Mouse (Mus musculus): ENCODE data around the gene Selplg. TPM values are rescaled to one million over a fixed set of nuclear protein-coding genes. Genes with fewer than 3 reads are reported as not detected.

Selplg gene
- 2.3 and 27.7 TPM in 2 replicates for polyA plus RNA-seq (2015; fragmentation: Nextera tagmentation; extraction: Ambion mirVana)

DNA sequence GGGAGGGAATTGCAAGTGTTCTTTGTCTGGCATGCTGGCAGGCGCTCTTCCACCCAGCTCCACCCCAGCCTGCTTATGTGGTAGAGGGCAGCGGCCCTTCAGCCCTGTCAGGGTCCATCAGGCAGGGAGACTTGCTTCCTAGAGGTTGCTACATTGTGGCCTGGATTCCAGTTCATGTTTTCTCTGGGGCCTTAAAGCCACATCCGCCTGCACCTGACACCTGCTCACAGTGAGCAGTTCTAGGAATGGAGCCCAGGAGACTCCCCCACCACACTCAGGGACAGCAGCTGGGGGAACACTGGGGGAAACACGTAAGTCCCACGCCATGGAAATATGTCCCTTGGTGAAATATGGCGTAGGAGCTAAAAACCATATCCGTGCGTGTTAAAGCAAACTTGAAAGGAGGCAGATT is at the start of gene Selplg:
Gene Selplg, minus strand, starts transcription at position 155 of the 412 bp plus-strand sequence.
- H3K27me3 ChIP-seq (replicated peaks), result no peaks in the 10 kb centered on the region
- ATAC-seq (ENCODE audit: low FRiP score), result no peak
- H3K4me2 ChIP-seq, result no peak within 1 kb of the TSS
- 27% methylated on average over 8 of the region's 8 CpGs for WGBS
- no peak within 1 kb of the TSS for H3K4me3 ChIP-seq (replicated peaks)
- H3K4me1 ChIP-seq, result 0 out of 2 replicates have a peak, but pooled peaks cover 5% of the 10 kb centered on the region
- H3K9me3 ChIP-seq (replicated peaks), result no peaks in the 10 kb centered on the region
- H3K36me3 ChIP-seq, result no peaks in the 10 kb centered on the region
- H3K9ac ChIP-seq (replicated peaks), result no peak within 1 kb of the TSS
- no peak within 1 kb of the TSS for H3K27ac ChIP-seq (replicated peaks)

DNA sequence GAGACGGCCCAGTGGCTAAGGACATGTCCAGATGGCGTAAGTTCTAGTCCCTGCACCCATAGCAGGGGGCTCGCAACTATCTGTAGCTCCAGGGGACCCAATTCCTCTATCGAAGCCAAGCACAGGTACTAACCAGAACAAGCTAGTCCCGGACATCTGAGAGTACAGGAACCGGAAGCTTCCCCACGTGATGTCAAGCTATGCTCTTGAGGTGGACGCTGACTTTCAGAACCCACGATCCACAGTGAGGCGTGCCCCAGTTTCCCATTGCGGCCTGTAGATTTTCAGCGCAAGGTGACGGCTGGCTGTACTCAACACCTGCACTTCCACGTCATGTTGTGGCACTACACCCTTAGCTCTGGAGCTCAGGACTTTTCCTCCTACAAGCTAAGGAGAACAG is 48.7 kb upstream of the Selplg start:
- H3K27me3 ChIP-seq (replicated peaks), result no peaks in the 10 kb centered on the region
- H3K4me3 ChIP-seq (replicated peaks), result no peak overlapping the region
- no peak overlapping the region for H3K4me2 ChIP-seq
- 94% methylated on average over 14 of the region's 14 CpGs for WGBS
- ATAC-seq (ENCODE audit: low FRiP score), result no peak
- H3K4me1 ChIP-seq, result peaks cover 64% of the 10 kb centered on the region
- no peak overlapping the region for H3K27ac ChIP-seq (replicated peaks)
- H3K9ac ChIP-seq (replicated peaks), result no peak overlapping the region
- peaks cover 35% of the 10 kb centered on the region for H3K36me3 ChIP-seq
- H3K9me3 ChIP-seq (replicated peaks), result no peaks in the 10 kb centered on the region

- no peak for ATAC-seq (ENCODE audit: low FRiP score)
- WGBS, result 89% methylated on average over 17 of the region's 17 CpGs
- Histone ChIP-seq H3K4me3 (replicated peaks) (no peak overlapping the region), H3K9ac (replicated peaks) (no peak overlapping the region), H3K27me3 (replicated peaks) (no peaks in the 10 kb centered on the region), H3K4me1 (peaks cover 61% of the 10 kb centered on the region), H3K9me3 (replicated peaks) (no peaks in the 10 kb centered on the region), H3K36me3 (peaks cover 36% of the 10 kb centered on the region), H3K4me2 (no peak overlapping the region), H3K27ac (replicated peaks) (no peak overlapping the region)
Observed at GRCm38 (mm10) chr5:113878943-113879617, 46.6 kb upstream of the Selplg start.

GRCm38 (mm10) chr5:113877565-113877964 is 45.1 kb upstream of the Selplg start:
- no peak overlapping the region for H3K27ac ChIP-seq (replicated peaks)
- no peak overlapping the region for H3K4me3 ChIP-seq (replicated peaks)
- no peaks in the 10 kb centered on the region for H3K27me3 ChIP-seq (replicated peaks)
- H3K9ac ChIP-seq (replicated peaks), result no peak overlapping the region
- 56% methylated on average over 3 of the region's 3 CpGs for WGBS
- no peaks in the 10 kb centered on the region for H3K9me3 ChIP-seq (replicated peaks)
- H3K36me3 ChIP-seq, result peaks cover 36% of the 10 kb centered on the region
- peaks cover 60% of the 10 kb centered on the region for H3K4me1 ChIP-seq
- ATAC-seq (ENCODE audit: low FRiP score), result no peak
- no peak overlapping the region for H3K4me2 ChIP-seq

- Histone ChIP-seq H3K9ac (replicated peaks) (no peak overlapping the region), H3K4me2 (no peak overlapping the region), H3K27me3 (replicated peaks) (no peaks in the 10 kb centered on the region), H3K9me3 (replicated peaks) (no peaks in the 10 kb centered on the region), H3K27ac (replicated peaks) (peak overlapping the region; percentile 56; the same call in 1 of the 2 replicates), H3K4me3 (replicated peaks) (no peak overlapping the region), H3K4me1 (peaks cover 66% of the 10 kb centered on the region), H3K36me3 (peaks cover 32% of the 10 kb centered on the region)
- no peak for ATAC-seq (ENCODE audit: low FRiP score)
- 85% methylated on average over 7 of the region's 7 CpGs for WGBS
Observed at GRCm38 (mm10) chr5:113876176-113876575, 43.7 kb upstream of the Selplg start.

GRCm38 (mm10) chr5:113875625-113876024 is 43.2 kb upstream of the Selplg start:
- Histone ChIP-seq H3K9ac (replicated peaks) (no peak overlapping the region), H3K4me2 (no peak overlapping the region), H3K36me3 (peaks cover 26% of the 10 kb centered on the region), H3K4me3 (replicated peaks) (no peak overlapping the region), H3K27me3 (replicated peaks) (no peaks in the 10 kb centered on the region), H3K27ac (replicated peaks) (peak overlapping the region; percentile 56), H3K4me1 (peaks cover 71% of the 10 kb centered on the region), H3K9me3 (replicated peaks) (no peaks in the 10 kb centered on the region)
- no peak for ATAC-seq (ENCODE audit: low FRiP score)
- 92% methylated on average over 4 of the region's 4 CpGs for WGBS

DNA sequence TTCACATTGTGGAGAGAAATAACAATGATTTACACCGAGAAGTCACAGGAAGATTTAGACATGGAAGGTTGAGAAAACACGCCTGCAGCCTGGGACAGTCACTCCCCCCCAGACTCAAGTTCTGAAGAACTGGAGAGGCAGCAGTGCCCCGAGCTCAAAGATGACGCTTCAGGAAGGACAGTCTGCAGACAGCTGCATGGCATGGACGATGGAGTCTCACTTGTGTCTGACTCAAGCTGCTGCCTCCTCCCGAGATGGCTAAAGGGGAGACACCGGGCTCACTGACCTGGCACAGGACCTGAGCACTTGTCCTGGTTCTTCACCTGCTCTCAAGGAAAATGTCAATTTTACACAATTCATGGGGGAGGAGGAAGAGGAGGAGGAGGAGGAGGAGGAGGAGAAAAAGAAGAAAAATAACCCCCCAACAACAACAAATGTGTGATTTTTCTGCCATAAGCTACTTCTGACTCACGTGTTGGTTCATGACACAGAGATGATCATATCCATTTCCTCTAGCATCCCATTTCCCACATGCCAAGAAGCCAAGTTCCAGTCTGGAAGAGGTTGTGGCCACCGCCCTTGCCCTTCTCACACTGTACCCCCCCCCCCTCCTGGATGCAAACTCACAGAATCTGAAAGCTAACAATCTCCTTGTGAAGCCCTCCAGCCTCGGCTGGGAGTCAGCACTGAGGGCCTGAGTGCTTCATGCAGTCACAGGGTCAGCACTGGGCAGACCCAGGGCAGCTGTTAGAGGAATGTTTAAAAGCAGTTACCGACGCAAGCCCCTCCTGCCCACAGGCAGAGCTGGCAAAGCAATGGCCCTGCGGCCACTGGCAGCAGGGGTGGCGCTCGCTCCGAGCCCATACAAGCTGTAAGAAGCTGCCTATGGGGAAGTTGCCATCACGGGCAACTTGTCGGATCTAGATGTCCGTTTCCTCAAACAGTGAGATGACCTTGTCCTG is 41.9 kb upstream of the Selplg start:
- no peak overlapping the region for H3K4me3 ChIP-seq (replicated peaks)
- H3K4me1 ChIP-seq, result peaks cover 84% of the 10 kb centered on the region
- WGBS, result 33% methylated on average over 19 of the region's 19 CpGs
- peaks cover 18% of the 10 kb centered on the region; the same call in 1 of the 2 replicates for H3K36me3 ChIP-seq
- H3K4me2 ChIP-seq, result peak overlapping the region; percentile 50
- no peaks in the 10 kb centered on the region for H3K27me3 ChIP-seq (replicated peaks)
- H3K9ac ChIP-seq (replicated peaks), result peak overlapping the region; percentile 36
- no peak for ATAC-seq (ENCODE audit: low FRiP score)
- H3K9me3 ChIP-seq (replicated peaks), result no peaks in the 10 kb centered on the region
- H3K27ac ChIP-seq (replicated peaks), result peak overlapping the region; percentile 95

- H3K9me3 ChIP-seq (replicated peaks), result no peaks in the 10 kb centered on the region
- H3K9ac ChIP-seq (replicated peaks), result peak overlapping the region; percentile 36
- peak; percentile 88 for ATAC-seq (ENCODE audit: low FRiP score)
- H3K27ac ChIP-seq (replicated peaks), result peak overlapping the region; percentile 95
- H3K4me3 ChIP-seq (replicated peaks), result 0 out of 2 replicates have a peak overlapping the region, but pooled peaks have one; percentile 12
- peak overlapping the region; percentile 50 for H3K4me2 ChIP-seq
- peaks cover 9% of the 10 kb centered on the region; the same call in 1 of the 2 replicates for H3K36me3 ChIP-seq
- peaks cover 91% of the 10 kb centered on the region for H3K4me1 ChIP-seq
- 3% methylated on average over 15 of the region's 15 CpGs for WGBS
- no peaks in the 10 kb centered on the region for H3K27me3 ChIP-seq (replicated peaks)
Observed at GRCm38 (mm10) chr5:113872936-113873912, 40.8 kb upstream of the Selplg start.

- H3K27ac ChIP-seq (replicated peaks), result peak overlapping the region; percentile 95
- WGBS, result 58% methylated on average over 7 of the region's 7 CpGs
- peaks cover 85% of the 10 kb centered on the region for H3K4me1 ChIP-seq
- no peaks in the 10 kb centered on the region for H3K27me3 ChIP-seq (replicated peaks)
- H3K4me2 ChIP-seq, result no peak overlapping the region
- H3K9me3 ChIP-seq (replicated peaks), result no peaks in the 10 kb centered on the region
- ATAC-seq (ENCODE audit: low FRiP score), result no peak
- H3K9ac ChIP-seq (replicated peaks), result 0 out of 2 replicates have a peak overlapping the region, but pooled peaks have one; percentile 5
- no peak overlapping the region for H3K4me3 ChIP-seq (replicated peaks)
- peaks cover 7% of the 10 kb centered on the region; the same call in 1 of the 2 replicates for H3K36me3 ChIP-seq
Observed at GRCm38 (mm10) chr5:113871903-113872548, 39.6 kb upstream of the Selplg start.

DNA sequence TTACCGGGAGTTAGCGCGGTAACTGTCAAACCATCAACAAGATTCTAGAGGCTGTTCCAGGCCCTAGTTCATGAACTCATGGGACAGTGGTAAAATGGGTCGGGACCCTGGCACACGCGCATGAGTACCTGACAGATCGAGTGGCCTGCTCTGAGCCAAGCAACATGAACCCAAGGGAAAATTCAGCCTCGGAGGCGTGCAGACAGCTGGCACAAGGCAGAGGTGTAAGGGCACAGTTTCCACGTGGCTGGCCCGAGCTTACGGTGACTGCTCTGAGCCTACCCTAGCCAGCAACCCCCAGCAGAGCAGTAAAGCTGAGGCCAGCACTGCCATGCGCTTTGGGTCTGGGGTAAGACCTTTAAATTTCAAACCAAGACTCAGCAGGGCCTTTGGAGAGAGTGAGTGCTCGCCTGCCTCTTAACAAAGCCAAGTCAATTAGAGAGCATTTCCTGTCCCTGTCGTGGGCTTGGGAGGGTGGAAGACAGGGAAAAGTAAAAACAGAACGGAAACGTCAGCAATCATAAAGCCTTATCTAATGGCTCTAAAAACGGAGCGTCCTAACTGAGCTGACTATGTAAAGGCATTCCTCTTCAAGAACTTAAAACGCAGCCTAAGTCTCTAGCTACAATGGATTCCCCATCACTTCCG is 38.1 kb upstream of the Selplg start:
- Histone ChIP-seq H3K27me3 (replicated peaks) (no peaks in the 10 kb centered on the region), H3K4me1 (peaks cover 77% of the 10 kb centered on the region), H3K27ac (replicated peaks) (peak overlapping the region; percentile 95), H3K4me2 (no peak overlapping the region), H3K9ac (replicated peaks) (0 out of 2 replicates have a peak overlapping the region, but pooled peaks have one; percentile 15), H3K36me3 (peaks cover under 1% of the 10 kb centered on the region; the same call in 1 of the 2 replicates), H3K4me3 (replicated peaks) (no peak overlapping the region), H3K9me3 (replicated peaks) (no peaks in the 10 kb centered on the region)
- ATAC-seq (ENCODE audit: low FRiP score), result no peak
- 22% methylated on average over 21 of the region's 21 CpGs for WGBS

Data from neural tube, embryonic 15.5 days (tissue).